Mouse (Mus musculus): Measurements from ENCODE around the gene Crlf1. TPM values are rescaled to one million over a fixed set of nuclear protein-coding genes. Genes with fewer than 3 reads are reported as not detected.

Crlf1 gene
- polyA plus RNA-seq, 1 experiment from 2014 or later, result 0.92 TPM

GRCm38 (mm10) chr8:70512253-70512903, 19.4 kb downstream of the Crlf1 start:
- ATAC-seq, result no peak
- H3K36me3 ChIP-seq (ENCODE audit: poor library complexity, severe bottlenecking), result peaks cover 51% of the 10 kb centered on the region
- WGBS, result 93% methylated on average over 11 of the region's 11 CpGs
- H3K9me3 ChIP-seq (replicated peaks), result no peaks in the 10 kb centered on the region
- H3K9ac ChIP-seq, result no peak overlapping the region
- no peaks in the 10 kb centered on the region for H3K27me3 ChIP-seq
- H3K27ac ChIP-seq, result no peak overlapping the region
- no peak overlapping the region for H3K4me2 ChIP-seq
- H3K4me1 ChIP-seq, result peaks cover 26% of the 10 kb centered on the region
- no peak overlapping the region for H3K4me3 ChIP-seq

DNA sequence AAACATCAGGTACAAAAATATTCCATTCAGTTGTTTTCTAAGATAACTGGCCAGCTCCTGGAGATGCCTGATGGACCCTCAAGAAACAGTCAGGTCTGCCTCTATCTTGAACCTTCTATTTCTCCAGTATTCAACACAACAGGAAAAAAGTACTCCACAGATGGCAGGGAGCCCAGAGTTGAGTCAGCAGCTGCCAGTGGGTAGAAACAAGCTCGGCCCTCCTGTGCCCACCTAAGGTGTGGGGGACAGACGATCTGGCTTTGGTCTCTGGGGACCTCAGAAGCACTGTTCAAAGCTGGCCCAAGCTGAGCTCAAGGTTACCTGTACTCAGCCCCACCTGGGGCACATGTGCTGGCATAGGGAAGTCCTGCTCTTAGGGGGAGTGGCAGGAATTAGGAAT, 20.5 kb downstream of the Crlf1 start:
- Histone ChIP-seq H3K9ac (no peak overlapping the region), H3K27ac (no peak overlapping the region), H3K27me3 (no peaks in the 10 kb centered on the region), H3K4me1 (peaks cover 22% of the 10 kb centered on the region), H3K4me3 (no peak overlapping the region), H3K9me3 (replicated peaks) (no peaks in the 10 kb centered on the region), H3K36me3 (ENCODE audit: poor library complexity, severe bottlenecking) (peaks cover 51% of the 10 kb centered on the region), H3K4me2 (no peak overlapping the region)
- 73% methylated on average over 2 of the region's 2 CpGs for WGBS
- no peak for ATAC-seq

DNA sequence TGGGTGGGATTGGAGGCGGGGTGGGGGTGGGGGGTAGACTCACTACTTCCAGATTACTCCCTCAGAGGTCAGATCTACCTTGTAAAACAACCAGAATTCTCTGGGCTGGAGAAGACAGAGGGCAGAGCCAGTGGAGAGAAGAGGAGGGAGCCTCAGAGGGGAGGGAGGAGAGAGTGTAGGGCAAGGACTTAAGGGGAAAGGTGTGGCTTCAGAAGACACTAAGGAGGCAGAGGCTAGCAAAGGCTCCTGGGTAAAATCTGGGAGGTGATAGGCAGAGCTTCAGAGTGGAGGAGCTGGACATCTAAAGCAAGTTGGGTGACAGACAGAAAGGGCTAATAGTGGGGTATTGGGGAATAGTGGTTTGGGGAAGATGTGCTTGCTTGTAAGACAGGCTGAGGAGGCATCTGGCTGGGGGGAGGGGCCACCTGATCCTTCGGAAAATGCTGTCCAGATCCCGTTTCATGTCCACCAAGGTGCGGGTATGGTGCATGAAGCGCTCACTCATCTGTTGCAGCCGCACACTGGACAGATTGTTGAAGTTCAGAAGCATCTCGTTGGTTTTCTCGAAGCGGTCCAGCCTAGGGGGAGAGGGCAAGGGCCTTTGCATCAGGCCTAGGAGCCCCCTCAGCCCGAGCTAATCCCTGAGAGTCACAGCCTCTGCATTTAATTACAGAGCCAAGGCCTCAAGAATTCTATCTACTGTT, 25.1 kb downstream of the Crlf1 start:
- no peak overlapping the region for H3K27ac ChIP-seq
- peaks cover 46% of the 10 kb centered on the region for H3K36me3 ChIP-seq (ENCODE audit: poor library complexity, severe bottlenecking)
- H3K4me3 ChIP-seq, result no peak overlapping the region
- no peaks in the 10 kb centered on the region for H3K9me3 ChIP-seq (replicated peaks)
- no peaks in the 10 kb centered on the region for H3K27me3 ChIP-seq
- peaks cover 10% of the 10 kb centered on the region for H3K4me1 ChIP-seq
- ATAC-seq, result no peak
- H3K9ac ChIP-seq, result no peak overlapping the region
- no peak overlapping the region for H3K4me2 ChIP-seq
- 76% methylated on average over 10 of the region's 10 CpGs for WGBS

DNA sequence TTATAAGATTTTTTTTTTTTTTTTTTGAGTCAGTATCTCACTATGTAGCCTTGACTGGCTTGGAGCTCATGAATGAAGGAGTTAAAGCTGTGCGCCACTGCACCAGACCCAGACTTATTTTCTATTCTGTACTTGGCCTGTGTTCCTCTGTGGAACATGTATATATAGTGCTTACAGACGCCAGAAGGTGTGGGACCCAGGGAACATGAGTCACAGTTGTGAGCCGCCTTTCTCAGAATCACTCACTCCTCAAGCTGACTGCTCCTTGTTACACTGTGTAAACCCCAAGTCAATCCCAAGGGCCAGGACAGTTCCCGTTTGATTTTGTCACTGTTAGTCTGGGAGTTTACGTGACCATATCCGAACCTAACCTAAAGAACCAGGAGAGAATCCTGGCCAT, 26.1 kb downstream of the Crlf1 start:
- H3K27me3 ChIP-seq, result no peaks in the 10 kb centered on the region
- no peak overlapping the region for H3K9ac ChIP-seq
- no peak for ATAC-seq
- 96% methylated on average over 6 of the region's 6 CpGs for WGBS
- no peak overlapping the region for H3K4me2 ChIP-seq
- no peak overlapping the region for H3K4me3 ChIP-seq
- H3K36me3 ChIP-seq (ENCODE audit: poor library complexity, severe bottlenecking), result peaks cover 37% of the 10 kb centered on the region
- peaks cover 10% of the 10 kb centered on the region for H3K4me1 ChIP-seq
- H3K9me3 ChIP-seq (replicated peaks), result no peaks in the 10 kb centered on the region
- H3K27ac ChIP-seq, result no peak overlapping the region

DNA sequence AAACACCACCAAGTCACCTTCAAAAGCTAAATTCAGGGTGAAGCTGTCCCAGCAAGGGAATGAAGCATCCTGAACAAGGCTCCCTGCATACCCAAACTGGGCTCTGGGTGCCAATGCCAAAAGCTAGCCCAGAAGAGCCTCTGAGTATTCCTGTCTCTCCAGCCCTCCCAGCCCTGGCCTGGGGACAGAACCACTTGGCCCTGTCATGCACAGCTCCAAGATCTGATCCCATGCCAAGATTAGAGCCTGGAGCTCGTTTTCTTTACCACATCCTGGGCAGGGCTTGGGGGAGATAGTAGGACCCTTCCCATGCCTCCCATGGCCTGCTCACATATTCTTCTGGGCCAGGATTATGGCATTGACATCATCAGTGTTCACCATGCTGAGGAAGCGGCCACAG, 26.6 kb downstream of the Crlf1 start:
- H3K4me1 ChIP-seq, result peaks cover 10% of the 10 kb centered on the region
- no peak overlapping the region for H3K27ac ChIP-seq
- no peaks in the 10 kb centered on the region for H3K9me3 ChIP-seq (replicated peaks)
- no peaks in the 10 kb centered on the region for H3K27me3 ChIP-seq
- no peak overlapping the region for H3K9ac ChIP-seq
- no peak for ATAC-seq
- 59% methylated on average over 2 of the region's 2 CpGs for WGBS
- peaks cover 34% of the 10 kb centered on the region for H3K36me3 ChIP-seq (ENCODE audit: poor library complexity, severe bottlenecking)
- H3K4me3 ChIP-seq, result no peak overlapping the region
- no peak overlapping the region for H3K4me2 ChIP-seq

DNA sequence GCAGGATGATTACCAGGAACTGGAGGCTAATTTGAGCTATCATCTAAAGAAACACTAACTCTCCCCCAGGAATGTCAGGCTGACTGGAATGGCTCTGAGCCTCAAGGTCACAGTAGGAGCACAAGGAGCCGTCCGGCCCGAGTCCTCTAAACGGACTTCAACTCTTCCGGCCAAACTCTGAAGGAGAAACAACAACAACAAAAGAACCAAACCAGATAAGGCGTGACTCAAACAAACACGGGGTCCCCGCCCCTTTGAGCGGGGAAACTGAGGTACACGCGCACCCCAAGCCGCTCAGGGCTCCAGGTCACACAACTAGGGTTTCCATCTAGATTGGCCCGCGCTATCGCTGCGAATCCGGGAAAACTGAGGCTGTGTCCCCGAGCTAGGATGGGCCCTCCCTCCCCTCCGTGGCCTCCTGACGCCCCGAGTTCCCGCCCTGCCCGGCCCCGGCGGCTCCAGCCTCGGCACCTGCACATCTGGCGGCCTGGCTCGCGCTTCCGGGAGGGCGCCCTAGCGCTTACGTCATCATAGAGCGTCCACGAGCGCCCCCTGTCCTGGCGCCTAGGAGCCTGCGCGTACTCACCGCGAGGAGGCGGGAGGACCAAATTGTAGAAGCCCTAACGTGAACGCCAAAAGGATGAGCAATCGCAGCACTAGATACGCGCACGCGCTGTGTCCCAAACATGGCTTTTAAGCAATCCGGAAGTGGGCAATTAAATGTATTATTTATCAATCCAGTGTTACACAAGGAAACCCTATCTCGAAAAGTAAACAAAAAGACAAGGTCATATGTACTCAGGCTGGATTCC, 29.8 kb downstream of the Crlf1 start:
- no peaks in the 10 kb centered on the region for H3K9me3 ChIP-seq (replicated peaks)
- no peaks in the 10 kb centered on the region for H3K27me3 ChIP-seq
- under 1% methylated on average over 51 of the region's 51 CpGs for WGBS
- peak overlapping the region; percentile 77 for H3K9ac ChIP-seq
- peaks cover 17% of the 10 kb centered on the region for H3K36me3 ChIP-seq (ENCODE audit: poor library complexity, severe bottlenecking)
- peak overlapping the region; percentile 84 for H3K27ac ChIP-seq
- peak; percentile 88 for ATAC-seq
- H3K4me3 ChIP-seq, result peak overlapping the region; percentile 76
- peak overlapping the region; percentile 80 for H3K4me2 ChIP-seq
- peaks cover 22% of the 10 kb centered on the region for H3K4me1 ChIP-seq

- Histone ChIP-seq H3K36me3 (ENCODE audit: poor library complexity, severe bottlenecking) (peaks cover 27% of the 10 kb centered on the region), H3K9ac (peak overlapping the region; percentile 92), H3K4me2 (peak overlapping the region; percentile 88), H3K9me3 (replicated peaks) (no peaks in the 10 kb centered on the region), H3K27me3 (no peaks in the 10 kb centered on the region), H3K27ac (peak overlapping the region; percentile 2; the same call in 1 of the 2 replicates), H3K4me3 (peak overlapping the region; percentile 77), H3K4me1 (peaks cover 33% of the 10 kb centered on the region)
- ATAC-seq, result no peak
- WGBS, result 2% methylated on average over 8 of the region's 8 CpGs
Measured at GRCm38 (mm10) chr8:70527111-70527511, 34.2 kb downstream of the Crlf1 start.

DNA sequence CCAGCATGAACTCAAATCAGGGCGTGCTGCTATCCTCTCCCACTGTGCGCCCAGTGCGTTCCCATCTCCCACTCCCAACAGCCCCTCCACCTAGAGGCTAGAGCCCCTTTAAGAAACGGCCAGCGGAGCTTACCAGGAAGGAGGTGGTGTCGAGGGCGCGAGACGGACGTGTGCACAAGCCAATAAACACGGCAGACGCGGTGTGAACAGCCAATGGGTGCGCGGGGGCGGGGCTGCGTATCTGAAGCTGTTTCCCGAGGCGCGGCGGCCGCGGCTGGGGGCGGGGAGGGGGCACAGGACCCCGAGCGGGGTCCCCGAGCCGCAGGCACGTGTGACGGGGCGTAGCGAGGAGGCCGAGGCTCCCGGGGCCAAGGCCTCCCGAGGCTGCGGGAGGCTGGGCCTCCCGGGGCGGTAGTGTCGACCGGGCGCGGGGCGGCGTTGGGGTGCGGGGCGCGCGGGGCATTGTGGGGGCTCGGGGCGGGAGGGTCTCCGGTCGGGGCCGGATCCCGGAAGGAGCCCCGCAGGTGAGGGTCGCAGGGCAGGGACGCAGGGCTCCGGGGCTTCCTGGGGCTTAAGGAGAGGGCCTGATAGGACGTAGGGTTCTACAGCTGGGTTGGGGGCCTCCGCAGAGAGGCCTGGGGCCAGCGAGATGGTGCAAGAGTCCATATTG, 34.7 kb downstream of the Crlf1 start, which contains the start of the genes Fkbp8 and Kxd1:
Fkbp8 (plus strand) TSS at position 213 of the 670 bp plus-strand sequence.
Kxd1 (minus strand) TSS at position 445 of the 670 bp plus-strand sequence.
- peaks cover 28% of the 10 kb centered on the region for H3K4me1 ChIP-seq
- H3K27ac ChIP-seq, result peak within 1 kb of the TSS; percentile 79
- H3K36me3 ChIP-seq (ENCODE audit: poor library complexity, severe bottlenecking), result peaks cover 33% of the 10 kb centered on the region
- peak within 1 kb of the TSS; percentile 77 for H3K4me3 ChIP-seq
- no peaks in the 10 kb centered on the region for H3K9me3 ChIP-seq (replicated peaks)
- peak; percentile 96 for ATAC-seq
- H3K9ac ChIP-seq, result peak within 1 kb of the TSS; percentile 92
- H3K27me3 ChIP-seq, result no peaks in the 10 kb centered on the region
- WGBS, result 1% methylated on average over 50 of the region's 61 CpGs
- H3K4me2 ChIP-seq, result peak within 1 kb of the TSS; percentile 88

DNA sequence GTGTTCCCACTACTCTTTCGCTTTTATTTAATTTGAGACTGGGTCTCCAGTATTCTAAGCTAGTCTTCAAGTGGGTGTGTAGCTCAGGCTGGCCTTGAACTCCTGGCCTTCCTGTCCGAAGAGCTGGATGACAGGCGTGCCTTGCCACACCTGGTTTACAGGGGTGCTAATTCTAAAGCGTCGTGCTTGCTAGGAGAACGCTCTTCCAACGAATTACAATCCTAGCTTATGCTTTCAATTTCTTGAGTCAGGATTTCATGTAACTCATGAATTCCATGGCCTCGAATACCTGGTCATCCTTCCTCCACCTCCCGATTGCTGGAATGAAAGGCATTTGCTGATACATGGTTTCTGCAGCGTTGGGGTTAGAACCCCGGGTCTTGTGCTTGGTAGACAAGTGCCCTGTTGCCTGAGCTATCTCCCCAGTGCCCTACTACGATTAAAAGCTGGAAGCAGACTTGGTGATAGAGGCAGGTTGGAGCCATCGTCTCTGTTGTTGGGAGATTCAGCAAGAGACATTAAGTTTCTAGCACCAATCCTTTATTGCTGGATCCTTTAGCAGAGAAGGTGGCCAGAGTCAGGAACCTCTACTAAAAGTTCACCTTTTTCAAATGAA, 35.3 kb downstream of the Crlf1 start:
- 39% methylated on average over 13 of the region's 13 CpGs for WGBS
- H3K27me3 ChIP-seq, result no peaks in the 10 kb centered on the region

DNA sequence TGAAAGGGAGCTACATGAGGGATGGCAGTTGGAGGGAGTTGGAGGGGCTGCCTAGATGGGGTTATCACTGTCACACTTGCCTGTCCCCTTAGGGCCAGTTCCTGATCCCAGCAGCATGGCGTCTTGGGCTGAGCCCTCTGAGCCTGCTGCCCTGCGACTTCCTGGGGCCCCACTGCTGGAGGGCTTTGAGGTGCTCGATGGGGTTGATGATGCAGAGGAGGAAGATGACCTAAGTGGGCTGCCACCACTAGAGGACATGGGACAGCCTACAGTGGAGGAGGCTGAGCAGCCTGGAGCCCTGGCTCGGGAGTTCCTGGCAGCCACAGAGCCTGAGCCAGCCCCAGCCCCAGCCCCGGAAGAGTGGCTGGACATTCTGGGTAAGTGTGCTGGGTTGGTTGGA, 36.3 kb downstream of the Crlf1 start:
- Histone ChIP-seq H3K4me3 (no peak overlapping the region), H3K9ac (peak overlapping the region; percentile 40), H3K4me2 (peak overlapping the region; percentile 5; the same call in 1 of the 2 replicates), H3K9me3 (replicated peaks) (no peaks in the 10 kb centered on the region), H3K36me3 (ENCODE audit: poor library complexity, severe bottlenecking) (peaks cover 49% of the 10 kb centered on the region), H3K27ac (no peak overlapping the region), H3K27me3 (no peaks in the 10 kb centered on the region), H3K4me1 (peaks cover 28% of the 10 kb centered on the region)
- ATAC-seq, result no peak
- WGBS, result 84% methylated on average over 5 of the region's 5 CpGs

More for the DNA sequence above, 35.3 kb downstream of the Crlf1 start:
- H3K9me3 ChIP-seq (replicated peaks), result no peaks in the 10 kb centered on the region
- H3K9ac ChIP-seq, result peak overlapping the region; percentile 92
- H3K4me3 ChIP-seq, result peak overlapping the region; percentile 77
- peak overlapping the region; percentile 79 for H3K27ac ChIP-seq
- H3K4me2 ChIP-seq, result peak overlapping the region; percentile 88
- no peak for ATAC-seq
- H3K4me1 ChIP-seq, result peaks cover 28% of the 10 kb centered on the region
- H3K36me3 ChIP-seq (ENCODE audit: poor library complexity, severe bottlenecking), result peaks cover 39% of the 10 kb centered on the region

DNA sequence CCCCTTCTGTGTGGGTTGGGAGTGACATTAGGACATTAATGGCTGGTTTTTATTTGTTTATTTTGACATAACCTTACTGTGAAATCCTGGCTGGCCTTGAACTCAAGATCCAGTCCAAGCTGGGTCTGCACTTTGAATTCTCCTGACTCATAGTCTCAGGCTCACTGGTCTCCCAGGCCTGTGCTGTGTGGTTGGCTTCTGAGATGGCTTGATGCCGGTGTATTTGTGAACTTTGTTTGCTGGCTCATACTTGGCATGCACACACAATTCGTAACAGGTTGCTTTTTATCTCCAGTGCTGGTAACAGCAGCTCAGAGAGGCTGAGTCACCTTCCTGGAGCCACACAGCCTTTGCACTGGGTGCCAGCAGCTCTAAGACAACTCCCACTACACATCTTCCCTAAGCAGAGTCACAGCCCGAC, 36.8 kb downstream of the Crlf1 start:
- Histone ChIP-seq H3K4me2 (no peak overlapping the region), H3K36me3 (ENCODE audit: poor library complexity, severe bottlenecking) (peaks cover 54% of the 10 kb centered on the region), H3K9ac (peak overlapping the region; percentile 40; the same call in 1 of the 2 replicates), H3K4me3 (no peak overlapping the region), H3K4me1 (peaks cover 28% of the 10 kb centered on the region), H3K27me3 (no peaks in the 10 kb centered on the region), H3K27ac (no peak overlapping the region), H3K9me3 (replicated peaks) (no peaks in the 10 kb centered on the region)
- ATAC-seq, result no peak
- 97% methylated on average over 3 of the region's 3 CpGs for WGBS

Data from forebrain, embryonic 13.5 days (tissue).